Mouse (Mus musculus) midbrain, embryonic 10.5 days (tissue): ENCODE data around the gene Uqcrc1. TPM values are rescaled to one million over a fixed set of nuclear protein-coding genes. Genes with fewer than 3 reads are reported as not detected.

Experiments
- DNase-seq: peaks from one replicate; pipeline ENCODE4 v3.0.0-alpha.2; 2017; ENCODE audit warnings: low spot score
- H3K27ac ChIP-seq: fragments of 300-500 bp; sonication (generic); replicated peaks from 2 replicates; pipeline ENCODE4 v1.5.1; 2016; ENCODE audit warnings: mild to moderate bottlenecking
- H3K27me3 ChIP-seq: fragments of 300-500 bp; sonication (generic); 2 replicates; pipeline ENCODE4 v1.6.1; 2016; ENCODE audit warnings: low read depth, mild to moderate bottlenecking; ENCODE audit not compliant: poor library complexity, severe bottlenecking
- H3K36me3 ChIP-seq: fragments of 300-500 bp; sonication (generic); 2 replicates; pipeline ENCODE4 v1.6.1; 2016; ENCODE audit warnings: mild to moderate bottlenecking, moderate library complexity
- H3K4me1 ChIP-seq: fragments of 300-500 bp; sonication (generic); 2 replicates; pipeline ENCODE4 v1.6.1; 2016
- H3K4me3 ChIP-seq: fragments of 300-500 bp; sonication (generic); 2 replicates; pipeline ENCODE4 v1.5.1; 2016; ENCODE audit warnings: mild to moderate bottlenecking, moderate library complexity
- H3K9me3 ChIP-seq: fragments of 300-500 bp; sonication (generic); replicated peaks from 2 replicates; pipeline ENCODE4 v1.6.1; 2016; ENCODE audit warnings: mild to moderate bottlenecking
- WGBS: fragments of 180-500 bp; shearing (Covaris S2); methylation state at CpG from one replicate; pipeline ENCODE4 v1.1.7; 2016; 5-methylcytosine and 5-hydroxymethylcytosine counted together
- polyA plus RNA-seq: library from polyadenylated mRNA; unstranded; fragments of >200 nt; fragmentation: Nextera tagmentation; extraction: Ambion mirVana; gene quantifications from 2 replicates; pipeline ENCODE4 v1.2.1, GENCODE M21; 2016

The Uqcrc1 gene
- polyA plus RNA-seq, 1 experiment from 2014 or later: 490 TPM

GRCm38 (mm10) chr9:108953081-108953636 lies 16.7 kb downstream of the Uqcrc1 start, which contains the start of gene Col7a1:
Col7a1 (plus strand) TSS chr9:108953586.
- Histone ChIP-seq H3K4me3 (peak within 1 kb of the TSS; percentile 36), H3K9me3 (no peaks in the 10 kb centered on the region), H3K36me3 (peaks cover 32% of the 10 kb centered on the region), H3K27me3 (peaks cover 32% of the 10 kb centered on the region), H3K27ac (no peak within 1 kb of the TSS), H3K4me1 (peaks cover 26% of the 10 kb centered on the region)
- 12% methylated on average over 15 of the region's 15 CpGs for WGBS
- DNase-seq: no peak

- 94% methylated on average over 11 of the region's 11 CpGs for WGBS
- Histone ChIP-seq H3K27me3 (peaks cover 32% of the 10 kb centered on the region), H3K4me3 (no peak overlapping the region), H3K4me1 (peaks cover 26% of the 10 kb centered on the region), H3K27ac (no peak overlapping the region), H3K9me3 (no peaks in the 10 kb centered on the region), H3K36me3 (peaks cover 11% of the 10 kb centered on the region)
- no peak for DNase-seq
These were observed 18.8 kb downstream of the Uqcrc1 start for GRCm38 (mm10) chr9:108955241-108955640.

GRCm38 (mm10) chr9:108955846-108956245 lies 19.4 kb downstream of the Uqcrc1 start:
- Histone ChIP-seq H3K4me3 (no peak overlapping the region), H3K27ac (no peak overlapping the region)
- WGBS: 94% methylated on average over 11 of the region's 11 CpGs

GRCm38 (mm10) chr9:108963577-108963976 lies 27.1 kb downstream of the Uqcrc1 start:
- no peak overlapping the region for H3K4me3 ChIP-seq
- H3K9me3 ChIP-seq: no peaks in the 10 kb centered on the region
- no peaks in the 10 kb centered on the region for H3K36me3 ChIP-seq
- no peak for DNase-seq
- no peaks in the 10 kb centered on the region for H3K27me3 ChIP-seq
- 91% methylated on average over 3 of the region's 3 CpGs for WGBS
- H3K27ac ChIP-seq: no peak overlapping the region
- no peaks in the 10 kb centered on the region for H3K4me1 ChIP-seq

More at GRCm38 (mm10) chr9:108955846-108956245, 19.4 kb downstream of the Uqcrc1 start:
- H3K36me3 ChIP-seq: peaks cover 5% of the 10 kb centered on the region
- no peaks in the 10 kb centered on the region for H3K9me3 ChIP-seq
- DNase-seq: no peak
- peaks cover 26% of the 10 kb centered on the region for H3K4me1 ChIP-seq
- H3K27me3 ChIP-seq: peaks cover 32% of the 10 kb centered on the region

GRCm38 (mm10) chr9:108964338-108964737 lies 27.9 kb downstream of the Uqcrc1 start:
- Histone ChIP-seq H3K4me1 (no peaks in the 10 kb centered on the region), H3K9me3 (no peaks in the 10 kb centered on the region)
- 82% methylated on average over 6 of the region's 6 CpGs for WGBS

GRCm38 (mm10) chr9:108970623-108971022 lies 34.2 kb downstream of the Uqcrc1 start:
- Histone ChIP-seq H3K27me3 (no peaks in the 10 kb centered on the region), H3K4me3 (no peak overlapping the region), H3K4me1 (no peaks in the 10 kb centered on the region), H3K9me3 (no peaks in the 10 kb centered on the region), H3K27ac (no peak overlapping the region), H3K36me3 (no peaks in the 10 kb centered on the region)
- no peak for DNase-seq
- 91% methylated on average over 8 of the region's 8 CpGs for WGBS

More at GRCm38 (mm10) chr9:108964338-108964737, 27.9 kb downstream of the Uqcrc1 start:
- no peak for DNase-seq
- no peaks in the 10 kb centered on the region for H3K27me3 ChIP-seq
- no peaks in the 10 kb centered on the region for H3K36me3 ChIP-seq
- no peak overlapping the region for H3K27ac ChIP-seq
- no peak overlapping the region for H3K4me3 ChIP-seq

GRCm38 (mm10) chr9:108976483-108976882 lies 40.0 kb downstream of the Uqcrc1 start:
- H3K9me3 ChIP-seq: no peaks in the 10 kb centered on the region
- H3K27me3 ChIP-seq: no peaks in the 10 kb centered on the region
- no peaks in the 10 kb centered on the region for H3K4me1 ChIP-seq
- H3K36me3 ChIP-seq: no peaks in the 10 kb centered on the region
- no peak for DNase-seq
- H3K4me3 ChIP-seq: no peak overlapping the region
- WGBS: 84% methylated on average over 9 of the region's 9 CpGs
- no peak overlapping the region for H3K27ac ChIP-seq

- Histone ChIP-seq H3K36me3 (no peaks in the 10 kb centered on the region), H3K4me3 (no peak overlapping the region), H3K4me1 (no peaks in the 10 kb centered on the region), H3K27me3 (no peaks in the 10 kb centered on the region), H3K9me3 (no peaks in the 10 kb centered on the region), H3K27ac (no peak overlapping the region)
- DNase-seq: no peak
- 91% methylated on average over 7 of the region's 7 CpGs for WGBS
These were observed 41.5 kb downstream of the Uqcrc1 start for GRCm38 (mm10) chr9:108977966-108978365.

GRCm38 (mm10) chr9:108982498-108982897 lies 46.1 kb downstream of the Uqcrc1 start:
- Histone ChIP-seq H3K27me3 (no peaks in the 10 kb centered on the region), H3K4me1 (0 out of 2 replicates have a peak, but pooled peaks cover 4% of the 10 kb centered on the region), H3K4me3 (no peak overlapping the region), H3K36me3 (no peaks in the 10 kb centered on the region), H3K9me3 (no peaks in the 10 kb centered on the region), H3K27ac (no peak overlapping the region)
- 89% methylated on average over 8 of the region's 8 CpGs for WGBS
- DNase-seq: no peak

GRCm38 (mm10) chr9:108983209-108983608 lies 46.8 kb downstream of the Uqcrc1 start:
- no peaks in the 10 kb centered on the region for H3K36me3 ChIP-seq
- WGBS: 81% methylated on average over 9 of the region's 9 CpGs
- no peaks in the 10 kb centered on the region for H3K9me3 ChIP-seq

GRCm38 (mm10) chr9:108985710-108986109 lies 49.3 kb downstream of the Uqcrc1 start, which contains the start of gene Ucn2:
Ucn2 (plus strand) TSS chr9:108986010.
- Histone ChIP-seq H3K27ac (0 out of 2 replicates have a peak within 1 kb of the TSS, but pooled peaks have one; percentile 3), H3K9me3 (no peaks in the 10 kb centered on the region), H3K27me3 (no peaks in the 10 kb centered on the region), H3K4me3 (no peak within 1 kb of the TSS), H3K4me1 (peaks cover 19% of the 10 kb centered on the region), H3K36me3 (no peaks in the 10 kb centered on the region)
- WGBS: 92% methylated on average over 4 of the region's 4 CpGs
- DNase-seq: no peak

More at GRCm38 (mm10) chr9:108983209-108983608, 46.8 kb downstream of the Uqcrc1 start:
- peaks cover 11% of the 10 kb centered on the region for H3K4me1 ChIP-seq
- H3K4me3 ChIP-seq: no peak overlapping the region
- H3K27me3 ChIP-seq: no peaks in the 10 kb centered on the region
- no peak for DNase-seq
- H3K27ac ChIP-seq: no peak overlapping the region

- Histone ChIP-seq H3K9me3 (no peaks in the 10 kb centered on the region), H3K4me1 (peaks cover 36% of the 10 kb centered on the region), H3K36me3 (no peaks in the 10 kb centered on the region), H3K27me3 (no peaks in the 10 kb centered on the region), H3K4me3 (peak overlapping the region; percentile 27; the same call in 1 of the 2 replicates), H3K27ac (peak overlapping the region; percentile 55; the same call in 1 of the 2 replicates)
- DNase-seq: no peak
- WGBS: 22% methylated on average over 15 of the region's 15 CpGs
These were observed 51.4 kb downstream of the Uqcrc1 start for GRCm38 (mm10) chr9:108987704-108988350.
